Mouse (Mus musculus) left cerebral cortex, postnatal 25 days (tissue): ENCODE results near the gene Sh3bp4. TPM values are rescaled to one million over a fixed set of nuclear protein-coding genes. Genes with fewer than 3 reads are reported as not detected.

ENCODE experiments used
- DNase-seq, 2 experiments: peaks; one replicate each; pipeline ENCODE4 v3.0.0; 2022; ENCODE audit warnings: low spot score in 2 of 2, mixed read lengths in 1 of 2
- intact Hi-C: fragments of 180-260 bp; cut with DNase I; formaldehyde crosslinking; loops from one replicate; pipeline ENCODE4 v1.15.1; 2025
- total RNA-seq, 2 experiments: library from RNA; stranded (reverse); gene quantifications; 2 replicates each; pipeline ENCODE4 v1.2.3; 2021

Sh3bp4 gene
- total RNA-seq, 2 experiments from 2014 or later: 19.5 to 20.6 TPM

- DNase-seq: no peak
- intact Hi-C loops: no loop called here
These were observed 19.8 kb downstream of the Sh3bp4 start for GRCm38 (mm10) chr1:89089821-89090600.

- DNase-seq: no peak
- intact Hi-C loops: no loop called here
These were observed 20.5 kb downstream of the Sh3bp4 start for GRCm38 (mm10) chr1:89090676-89091075.

- intact Hi-C loops: no loop called here
These were observed 21.8 kb downstream of the Sh3bp4 start for GRCm38 (mm10) chr1:89092019-89092418.

GRCm38 (mm10) chr1:89092442-89092991 lies 22.3 kb downstream of the Sh3bp4 start:
- peak; percentile 79 to 90 for DNase-seq
- intact Hi-C loops: no loop called here

More at GRCm38 (mm10) chr1:89092019-89092418, 21.8 kb downstream of the Sh3bp4 start:
- no peak for DNase-seq

DNA sequence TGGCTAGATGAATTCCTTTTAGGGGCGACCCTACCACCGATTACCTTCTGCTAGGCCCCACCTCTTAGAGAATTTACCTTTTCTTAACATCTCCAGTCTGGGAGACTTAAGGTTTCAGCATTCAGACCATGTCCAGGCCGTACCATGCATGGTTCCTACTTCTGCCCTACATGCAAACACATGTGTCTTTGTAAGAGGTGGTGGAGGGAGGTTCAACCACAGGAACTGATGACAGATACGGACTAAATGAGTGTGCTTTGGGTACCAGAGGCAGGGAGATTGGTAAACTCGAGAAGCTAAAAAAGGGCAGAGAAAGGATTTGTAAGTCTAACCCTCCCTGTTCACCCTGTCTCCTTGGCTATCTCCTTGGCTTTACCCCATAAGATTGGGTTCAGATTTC lies 23.5 kb downstream of the Sh3bp4 start:
- no peak for DNase-seq
- intact Hi-C loops: no loop called here

DNA sequence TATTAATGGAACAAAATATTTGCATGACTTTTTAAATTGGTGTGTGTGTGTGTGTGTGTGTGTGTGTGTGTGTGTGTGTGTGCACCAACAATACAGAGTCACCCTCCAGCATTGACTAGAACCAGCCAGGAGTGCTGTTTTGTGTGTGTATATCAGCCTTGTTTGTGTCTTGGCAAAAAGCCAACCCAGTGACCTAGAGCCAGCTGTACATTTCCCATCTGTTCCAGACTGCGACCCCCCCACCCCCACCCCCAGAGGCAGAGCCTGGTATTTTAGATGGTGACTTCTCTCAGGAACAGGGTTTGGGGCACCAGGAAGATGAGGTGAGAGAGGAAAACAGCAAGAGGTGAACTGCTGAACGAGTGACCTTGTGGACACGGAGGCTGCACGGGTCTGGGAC lies 24.2 kb downstream of the Sh3bp4 start:
- intact Hi-C loops: no loop called here
- DNase-seq: no peak

DNA sequence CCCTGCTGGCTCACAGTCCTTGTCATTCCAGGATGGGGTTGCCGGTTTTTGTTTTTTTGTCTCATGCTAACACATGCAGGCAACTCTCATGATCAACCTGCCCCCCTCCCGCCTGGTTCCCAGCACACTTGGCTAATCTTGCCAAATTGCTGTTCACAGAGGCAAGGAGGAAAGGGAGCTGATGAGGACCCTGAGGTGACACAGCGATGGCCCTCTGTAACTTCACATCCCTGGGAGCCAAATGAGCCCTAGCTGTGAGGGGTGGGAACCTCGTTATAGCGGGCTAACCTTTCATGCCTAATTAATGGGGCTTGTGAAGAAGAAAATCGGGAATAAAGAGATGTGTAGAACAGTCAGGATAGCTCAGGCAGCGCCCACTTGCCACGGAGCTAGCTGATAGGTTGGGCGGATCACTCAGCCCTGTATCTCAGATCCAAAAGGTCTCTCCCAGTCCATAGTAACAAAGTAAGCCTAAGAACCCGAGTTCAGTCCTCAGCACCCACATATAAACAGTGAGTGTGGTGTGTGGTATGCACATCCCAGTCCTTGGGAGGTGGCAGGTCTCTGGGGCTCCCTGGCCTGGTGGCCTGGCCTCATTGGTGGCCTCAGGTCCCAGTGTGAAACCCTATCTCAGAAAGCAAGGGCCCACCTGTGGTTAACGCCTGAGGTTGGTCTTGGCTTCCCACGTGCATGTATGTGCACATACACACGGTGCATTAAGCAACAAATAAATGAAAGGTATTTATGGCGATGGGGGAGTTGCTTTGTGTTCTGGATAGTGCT lies 25.6 kb downstream of the Sh3bp4 start:
- intact Hi-C loops: loop anchor here (1.0 kb wide), 1 partner anchor 7 kb away; no protein-coding TSS in a partner anchor

GRCm38 (mm10) chr1:89102231-89103003 lies 32.2 kb downstream of the Sh3bp4 start:
- intact Hi-C loops: loop anchor here (1.0 kb wide), 1 partner anchor 7 kb away; no protein-coding TSS in a partner anchor
- no peak for DNase-seq

More for the DNA sequence above, 25.6 kb downstream of the Sh3bp4 start:
- DNase-seq: no peak

DNA sequence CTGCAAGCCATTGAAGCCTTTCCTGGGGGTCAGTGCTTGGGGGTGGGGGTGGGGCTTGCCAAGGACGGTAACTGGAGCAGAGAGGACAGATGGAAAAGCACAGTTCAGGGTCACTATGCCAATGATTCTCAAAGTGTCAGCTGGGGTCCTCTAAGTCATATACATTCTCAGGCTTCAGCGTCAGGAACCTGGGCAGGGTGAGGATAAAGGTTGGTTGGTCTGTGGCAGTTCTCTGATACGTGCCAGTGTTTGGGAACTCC lies 32.7 kb downstream of the Sh3bp4 start:
- DNase-seq: no peak
- intact Hi-C loops: loop anchor here (1.0 kb wide), 1 partner anchor 8 kb away; no protein-coding TSS in a partner anchor

GRCm38 (mm10) chr1:89103505-89103904 lies 33.3 kb downstream of the Sh3bp4 start:
- intact Hi-C loops: loop anchor here (1.0 kb wide), 1 partner anchor 8 kb away; no protein-coding TSS in a partner anchor
- DNase-seq: no peak

GRCm38 (mm10) chr1:89104066-89104765 lies 34.0 kb downstream of the Sh3bp4 start:
- no peak for DNase-seq
- intact Hi-C loops: no loop called here

DNA sequence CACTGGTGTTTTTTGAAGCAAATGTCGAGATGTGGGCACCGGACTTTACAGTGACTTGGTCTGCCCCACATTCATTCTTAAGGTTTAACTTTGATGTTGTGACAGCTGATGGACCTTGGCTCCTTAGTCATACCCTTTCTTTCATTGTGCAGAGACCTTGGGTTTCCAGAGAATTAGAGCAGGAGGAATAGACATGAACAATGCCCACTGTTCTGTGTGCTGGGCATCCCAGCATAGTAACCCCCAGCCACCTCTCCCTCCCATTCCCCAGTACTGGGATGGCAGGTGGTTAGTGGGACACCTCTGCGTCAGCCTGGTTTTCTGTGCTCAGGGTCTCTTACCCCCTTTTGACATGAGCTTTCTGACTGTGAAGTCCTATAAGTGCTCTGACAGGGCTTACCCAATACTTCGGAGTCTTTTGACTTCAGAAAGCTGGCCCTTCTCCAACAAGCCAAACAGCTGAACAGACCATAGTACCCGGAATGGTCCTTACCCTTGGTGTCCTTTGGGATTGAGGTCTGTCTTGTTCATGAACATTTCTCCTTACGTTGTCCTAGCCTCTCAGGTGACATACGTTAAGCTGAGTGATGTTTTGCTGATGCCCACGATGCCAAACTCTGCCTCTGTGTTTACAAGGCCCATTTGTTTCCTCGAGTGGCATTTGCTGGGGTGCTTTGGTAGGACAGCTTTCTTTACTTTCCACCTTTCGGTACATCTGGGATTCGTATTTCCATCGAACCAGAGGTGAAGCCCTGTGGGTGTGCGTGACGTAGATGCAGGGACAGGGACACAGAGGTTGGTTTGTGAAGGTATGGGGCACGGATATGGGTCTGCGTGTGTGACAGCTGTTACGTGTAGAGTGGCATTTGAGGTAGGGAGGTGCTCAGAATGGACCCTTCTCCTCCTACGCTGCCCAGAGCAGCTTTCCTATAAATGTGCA lies 35.9 kb downstream of the Sh3bp4 start:
- DNase-seq: no peak
- intact Hi-C loops: no loop called here

DNA sequence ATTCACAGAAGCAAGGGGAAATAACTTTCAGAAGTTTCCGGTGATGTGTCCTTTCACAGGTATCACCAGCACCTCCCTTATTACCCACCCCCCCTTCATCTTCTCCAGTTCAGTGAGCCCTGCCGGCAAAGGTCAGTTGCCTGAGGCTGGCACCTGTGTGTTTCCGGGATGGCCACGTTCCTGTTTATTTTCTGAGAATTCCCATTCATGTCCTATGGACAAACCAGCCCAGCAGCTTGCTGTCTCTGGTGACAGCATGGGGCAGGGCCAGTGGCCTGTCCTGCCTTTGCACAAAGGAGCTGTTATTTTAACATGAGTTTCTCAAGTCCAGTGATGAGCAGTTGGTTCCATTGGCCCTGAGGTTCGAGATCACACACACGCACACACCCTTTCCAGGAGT lies 37.3 kb downstream of the Sh3bp4 start:
- no peak for DNase-seq
- intact Hi-C loops: no loop called here

- intact Hi-C loops: no loop called here
- DNase-seq: no peak
These were observed 38.2 kb downstream of the Sh3bp4 start for GRCm38 (mm10) chr1:89108340-89108896.

- intact Hi-C loops: no loop called here
- no peak for DNase-seq
These were observed 39.6 kb downstream of the Sh3bp4 start for GRCm38 (mm10) chr1:89109767-89110166.

- no peak for DNase-seq
- intact Hi-C loops: no loop called here
These were observed 40.7 kb downstream of the Sh3bp4 start for GRCm38 (mm10) chr1:89110767-89111534.

GRCm38 (mm10) chr1:89112544-89112943 lies 42.3 kb downstream of the Sh3bp4 start:
- intact Hi-C loops: no loop called here

More at GRCm38 (mm10) chr1:89112544-89112943, 42.3 kb downstream of the Sh3bp4 start:
- DNase-seq: no peak
